Mouse (Mus musculus): ENCODE measurements at regions not wholly inside any gene's neighbourhood (a gene's known extent, or its start where the extent isn't known, plus 50 kb on each side); places are given as distances from the start of the nearest gene placed in this dataset.

DNA sequence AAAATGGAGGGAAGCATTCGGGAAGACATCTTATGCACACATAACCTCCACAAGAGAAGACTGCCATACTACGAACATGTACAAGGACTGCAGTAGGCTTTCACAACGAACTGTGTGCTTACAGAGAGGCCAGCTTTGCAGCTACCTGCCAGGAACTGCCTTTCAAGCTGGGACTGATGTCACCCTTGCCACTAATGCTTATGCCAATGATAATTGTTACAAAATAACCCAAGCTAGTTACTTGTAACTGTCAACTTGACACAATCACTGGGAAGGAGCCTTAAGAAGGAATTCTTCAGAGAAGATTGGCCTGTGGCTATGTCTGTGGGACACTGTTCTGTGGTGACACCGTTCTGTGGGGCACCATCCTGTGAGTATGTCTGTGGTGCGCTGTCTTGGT is 85.4 kb upstream of the Pced1b start:
- H3K4me1 ChIP-seq (ENCODE audit: control insufficient read depth, insufficient read depth, insufficient read length, low read length), result peaks cover 4% of the 10 kb centered on the region; the same call in 1 of the 2 replicates
- H3K27ac ChIP-seq (replicated peaks; ENCODE audit: low read depth, low read length), result no peak overlapping the region
- no peak overlapping the region for H3K4me3 ChIP-seq (ENCODE audit: insufficient read depth, low read depth, low read length)

DNA sequence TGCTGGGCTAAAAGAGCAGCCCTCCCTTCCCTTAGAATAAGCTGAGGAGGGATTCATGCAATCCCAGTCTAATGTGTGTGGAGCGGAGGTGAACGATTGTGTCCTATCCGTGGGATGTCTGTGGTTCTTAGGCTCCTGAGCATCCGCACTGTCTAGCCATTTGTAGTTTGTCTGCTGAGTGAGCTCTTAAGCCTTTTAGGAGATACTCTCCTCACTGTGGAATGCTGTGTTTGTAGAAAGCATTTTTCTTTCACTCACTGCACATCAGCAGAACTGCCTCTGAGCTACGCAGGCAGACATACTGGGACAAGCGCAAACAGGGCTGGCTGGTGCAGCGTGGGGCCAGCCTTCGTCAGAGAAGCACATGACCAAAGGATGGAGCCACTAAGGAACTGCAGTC is 94.6 kb upstream of the Pced1b start:
- Histone ChIP-seq H3K4me3 (ENCODE audit: insufficient read depth, low read depth, low read length) (no peak overlapping the region), H3K4me1 (ENCODE audit: control insufficient read depth, insufficient read depth, insufficient read length, low read length) (no peaks in the 10 kb centered on the region), H3K27ac (replicated peaks; ENCODE audit: low read depth, low read length) (no peak overlapping the region)

GRCm38 (mm10) chr15:97151793-97152192 is 95.1 kb upstream of the Pced1b start:
- Histone ChIP-seq H3K4me1 (ENCODE audit: control insufficient read depth, insufficient read depth, insufficient read length, low read length) (no peaks in the 10 kb centered on the region), H3K27ac (replicated peaks; ENCODE audit: low read depth, low read length) (no peak overlapping the region), H3K4me3 (ENCODE audit: insufficient read depth, low read depth, low read length) (no peak overlapping the region)

GRCm38 (mm10) chr15:97150983-97151735 is 95.4 kb upstream of the Slc38a4 start:
- H3K4me1 ChIP-seq (ENCODE audit: control insufficient read depth, insufficient read depth, insufficient read length, low read length), result no peaks in the 10 kb centered on the region

DNA sequence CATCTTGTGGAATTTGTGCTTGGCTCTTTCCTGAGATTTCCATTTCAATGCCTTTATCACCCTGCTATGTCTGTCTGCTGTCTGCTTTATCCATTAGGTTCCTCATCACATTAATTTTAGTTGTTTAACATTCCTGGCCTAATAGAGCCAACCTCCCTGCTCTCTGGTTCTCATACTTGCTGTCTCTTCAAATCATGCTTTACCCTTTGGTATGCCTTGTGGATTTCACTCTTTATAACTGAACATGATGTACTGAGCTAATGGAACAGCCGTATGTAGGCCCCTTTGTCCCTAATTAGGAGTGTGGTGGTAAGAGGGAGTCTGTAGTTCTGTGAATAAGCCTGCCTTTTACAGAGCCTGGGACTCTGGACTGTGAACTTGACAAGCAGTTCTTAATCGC is 86.2 kb upstream of the Slc38a4 start:
- no peak overlapping the region for H3K27ac ChIP-seq (replicated peaks; ENCODE audit: low read depth, low read length)
- H3K4me3 ChIP-seq (ENCODE audit: insufficient read depth, low read depth, low read length), result no peak overlapping the region

More at GRCm38 (mm10) chr15:97150983-97151735, 95.4 kb upstream of the Slc38a4 start:
- no peak overlapping the region for H3K27ac ChIP-seq (replicated peaks; ENCODE audit: low read depth, low read length)
- H3K4me3 ChIP-seq (ENCODE audit: insufficient read depth, low read depth, low read length), result no peak overlapping the region

DNA sequence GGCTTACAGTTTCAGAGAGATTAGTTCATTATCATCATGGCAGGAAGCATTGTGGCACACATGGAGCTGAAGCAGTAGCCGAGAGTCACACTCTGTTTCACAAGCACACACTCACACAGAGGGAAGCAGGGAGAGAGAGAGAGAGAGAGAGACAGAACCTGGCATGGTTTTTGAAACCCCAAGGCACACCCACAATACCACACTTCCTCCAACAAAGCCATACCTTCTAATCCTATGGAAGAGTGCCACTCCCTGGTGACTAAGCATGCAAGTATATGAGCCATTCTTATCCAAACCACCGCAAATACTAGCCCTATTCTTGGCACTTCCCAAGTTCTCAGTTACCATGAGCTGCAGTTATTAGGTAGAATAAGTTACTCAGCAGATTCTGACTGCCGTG is 82.5 kb upstream of the Slc38a4 start:
- H3K4me3 ChIP-seq (ENCODE audit: insufficient read depth, low read depth, low read length), result no peak overlapping the region
- no peaks in the 10 kb centered on the region for H3K4me1 ChIP-seq (ENCODE audit: control insufficient read depth, insufficient read depth, insufficient read length, low read length)
- no peak overlapping the region for H3K27ac ChIP-seq (replicated peaks; ENCODE audit: low read depth, low read length)

More for the DNA sequence above, 86.2 kb upstream of the Slc38a4 start:
- no peaks in the 10 kb centered on the region for H3K4me1 ChIP-seq (ENCODE audit: control insufficient read depth, insufficient read depth, insufficient read length, low read length)

DNA sequence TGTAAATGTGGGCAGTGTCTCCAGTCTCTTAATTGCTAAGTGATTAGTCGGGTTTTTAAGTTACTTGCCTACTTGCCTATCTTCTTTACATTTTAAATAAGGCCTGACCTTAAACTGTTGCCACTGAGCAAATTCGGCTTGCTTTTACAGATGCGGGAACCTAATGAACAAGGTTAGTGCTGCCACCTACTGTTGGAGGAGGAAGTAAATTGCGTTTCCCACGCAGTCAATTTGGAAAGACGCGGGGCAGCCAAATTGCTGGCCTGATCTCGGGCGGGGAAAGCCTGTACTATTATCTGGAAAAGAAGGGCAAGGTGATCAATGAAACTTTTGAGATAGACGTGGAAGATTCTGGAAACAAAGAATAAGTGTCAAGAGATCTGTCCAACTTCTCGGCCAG is 79.5 kb upstream of the Slc38a4 start:
- no peak overlapping the region for H3K27ac ChIP-seq (replicated peaks; ENCODE audit: low read depth, low read length)
- no peaks in the 10 kb centered on the region for H3K4me1 ChIP-seq (ENCODE audit: control insufficient read depth, insufficient read depth, insufficient read length, low read length)
- no peak overlapping the region for H3K4me3 ChIP-seq (ENCODE audit: insufficient read depth, low read depth, low read length)

DNA sequence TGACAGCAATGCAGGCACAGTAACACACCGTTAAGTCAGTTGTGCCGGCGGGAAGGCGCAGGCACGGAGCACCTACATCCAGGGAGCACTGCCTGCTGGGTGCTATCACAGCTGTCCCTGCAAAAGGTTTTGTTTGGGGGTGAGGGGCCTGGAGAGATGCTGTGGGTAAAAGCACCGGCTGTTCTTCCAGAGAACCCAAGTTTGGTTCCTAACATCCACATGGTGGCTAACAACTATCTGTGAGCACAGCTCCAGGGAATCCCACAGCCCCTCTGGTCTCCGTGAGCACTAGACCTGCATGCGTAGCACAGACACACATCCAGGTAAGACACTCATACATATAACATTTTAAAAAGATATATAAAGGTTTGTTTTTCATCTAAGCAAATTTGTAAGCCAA is 72.0 kb upstream of the Slc38a4 start:
- Histone ChIP-seq H3K27ac (replicated peaks; ENCODE audit: low read depth, low read length) (no peak overlapping the region), H3K4me3 (ENCODE audit: insufficient read depth, low read depth, low read length) (no peak overlapping the region), H3K4me1 (ENCODE audit: control insufficient read depth, insufficient read depth, insufficient read length, low read length) (no peaks in the 10 kb centered on the region)

GRCm38 (mm10) chr15:97125836-97126822 is 70.4 kb upstream of the Slc38a4 start:
- H3K4me1 ChIP-seq (ENCODE audit: control insufficient read depth, insufficient read depth, insufficient read length, low read length), result no peaks in the 10 kb centered on the region
- no peak overlapping the region for H3K4me3 ChIP-seq (ENCODE audit: insufficient read depth, low read depth, low read length)
- H3K27ac ChIP-seq (replicated peaks; ENCODE audit: low read depth, low read length), result no peak overlapping the region

GRCm38 (mm10) chr15:97122263-97122662 is 66.5 kb upstream of the Slc38a4 start:
- Histone ChIP-seq H3K4me3 (ENCODE audit: insufficient read depth, low read depth, low read length) (no peak overlapping the region), H3K27ac (replicated peaks; ENCODE audit: low read depth, low read length) (no peak overlapping the region), H3K4me1 (ENCODE audit: control insufficient read depth, insufficient read depth, insufficient read length, low read length) (no peaks in the 10 kb centered on the region)

GRCm38 (mm10) chr15:97112452-97113200 is 56.9 kb upstream of the Slc38a4 start:
- no peak overlapping the region for H3K4me3 ChIP-seq (ENCODE audit: insufficient read depth, low read depth, low read length)
- H3K27ac ChIP-seq (replicated peaks; ENCODE audit: low read depth, low read length), result no peak overlapping the region
- H3K4me1 ChIP-seq (ENCODE audit: control insufficient read depth, insufficient read depth, insufficient read length, low read length), result no peaks in the 10 kb centered on the region

DNA sequence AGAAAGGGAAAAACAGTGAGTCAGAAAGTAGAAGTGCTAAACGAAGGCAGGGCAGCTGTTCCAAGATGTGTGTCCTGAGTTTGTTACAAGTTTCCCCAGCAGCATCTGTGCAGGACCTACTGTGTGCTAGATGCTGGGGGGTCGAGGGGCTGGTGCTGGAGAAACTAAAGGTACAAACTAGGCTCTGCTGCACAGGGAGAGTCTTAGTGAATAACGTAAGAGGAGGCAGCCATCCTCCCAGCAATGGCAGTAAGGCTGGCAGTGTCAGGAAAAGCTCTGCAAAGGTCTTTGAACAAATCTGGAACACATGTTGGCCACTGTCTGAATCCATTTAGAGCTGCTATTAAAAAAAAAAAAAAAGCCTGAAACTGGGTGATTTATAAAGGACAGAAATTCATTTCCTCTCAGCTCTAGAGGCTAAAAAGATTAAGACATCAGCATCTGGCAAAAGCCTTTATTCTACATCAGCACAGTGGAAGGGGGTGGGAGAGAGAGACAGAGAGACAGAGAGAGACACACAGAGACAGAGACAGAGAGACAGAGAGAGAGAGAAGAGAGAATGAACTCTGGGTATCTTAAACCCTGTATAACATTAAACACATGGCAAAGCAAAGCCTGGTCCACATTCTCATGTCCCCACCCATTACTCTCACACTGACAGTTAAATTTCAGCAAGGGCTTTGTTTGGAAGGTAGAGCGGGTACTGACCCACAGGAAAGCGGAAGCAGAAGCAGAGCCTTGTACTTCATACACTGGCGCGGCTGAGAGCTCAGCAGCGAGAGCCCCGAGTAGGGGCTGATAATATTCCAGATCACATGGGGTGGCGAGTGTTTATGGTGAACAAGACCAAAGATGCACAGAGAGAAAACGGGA is 55.8 kb upstream of the Slc38a4 start:
- Histone ChIP-seq H3K27ac (replicated peaks; ENCODE audit: low read depth, low read length) (no peak overlapping the region), H3K4me3 (ENCODE audit: insufficient read depth, low read depth, low read length) (no peak overlapping the region), H3K4me1 (ENCODE audit: control insufficient read depth, insufficient read depth, insufficient read length, low read length) (no peaks in the 10 kb centered on the region)

DNA sequence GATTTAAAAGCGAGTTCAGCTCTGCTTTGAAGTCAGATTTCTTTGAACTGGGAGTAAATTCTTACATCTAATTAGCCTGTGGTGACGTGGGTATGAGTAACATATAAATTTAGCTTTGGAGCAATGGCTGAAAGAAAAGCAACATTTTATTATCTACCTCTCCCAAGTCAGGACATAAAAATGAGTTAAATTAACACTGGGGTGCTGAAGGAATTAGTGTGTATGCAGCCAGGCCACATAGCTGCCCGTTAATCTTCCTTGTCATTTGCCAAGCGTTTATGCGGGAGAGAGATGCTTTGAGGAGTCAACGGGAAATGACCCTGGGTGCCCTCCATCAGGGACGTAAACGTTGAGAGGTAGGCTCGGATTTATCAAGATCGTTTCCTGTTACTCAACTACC is 52.0 kb upstream of the Slc38a4 start:
- no peak overlapping the region for H3K4me3 ChIP-seq (ENCODE audit: insufficient read depth, low read depth, low read length)
- H3K27ac ChIP-seq (replicated peaks; ENCODE audit: low read depth, low read length), result no peak overlapping the region
- H3K4me1 ChIP-seq (ENCODE audit: control insufficient read depth, insufficient read depth, insufficient read length, low read length), result no peaks in the 10 kb centered on the region

DNA sequence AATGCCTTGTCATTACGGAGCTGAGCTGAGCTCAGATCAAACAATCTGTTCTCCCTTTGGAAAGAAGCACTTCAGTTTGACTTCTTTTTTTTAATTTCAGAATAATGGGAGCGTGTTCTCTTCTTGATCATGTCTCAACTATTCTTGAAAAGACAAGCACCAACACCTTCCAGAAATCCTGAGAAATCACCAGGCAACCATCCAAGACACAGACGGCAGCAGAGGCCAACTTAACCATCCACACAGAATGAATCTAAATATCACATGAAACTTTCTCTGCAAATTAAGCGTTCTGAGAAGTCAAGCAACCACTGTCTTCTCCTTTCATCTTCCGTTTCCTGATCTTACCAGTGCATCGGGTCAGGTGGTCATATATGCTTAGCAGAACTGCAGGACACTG is 50.8 kb upstream of the Slc38a4 start:
- Histone ChIP-seq H3K27ac (replicated peaks; ENCODE audit: low read depth, low read length) (no peak overlapping the region), H3K4me3 (ENCODE audit: insufficient read depth, low read depth, low read length) (no peak overlapping the region), H3K4me1 (ENCODE audit: control insufficient read depth, insufficient read depth, insufficient read length, low read length) (0 out of 2 replicates have a peak, but pooled peaks cover 2% of the 10 kb centered on the region)

Data from brown adipose tissue, adult 24 weeks (tissue).